Mouse (Mus musculus) MEL (cell line): ENCODE measurements at regions not wholly inside any gene's neighbourhood (a gene's known extent, or its start where the extent isn't known, plus 50 kb on each side); places are given as distances from the start of the nearest gene placed in this dataset.

Source experiments
- DNase-seq: peaks from one replicate; pipeline ENCODE4 v3.0.0; 2011; ENCODE audit warnings: low read depth, low spot score
- H3K27ac ChIP-seq: 2 replicates; pipeline ENCODE4 v1.5.1; 2012; ENCODE audit warnings: low read depth, mild to moderate bottlenecking, control low read depth, low read length, moderate library complexity; ENCODE audit not compliant: control insufficient read depth
- H3K27me3 ChIP-seq, 2 experiments: fragments of 150-350 bp in 1 of 2; sonication (generic) in 1 of 2; 2 replicates each; pipeline ENCODE4 v1.6.1; 2012; ENCODE audit warnings: low read length in 2 of 2, mild to moderate bottlenecking in 2 of 2, improper control_type of control experiment in 1 of 2, moderate library complexity in 1 of 2; ENCODE audit not compliant: insufficient read depth in 2 of 2, control insufficient read depth in 1 of 2
- H3K36me3 ChIP-seq, 2 experiments: 2 replicates each; pipeline ENCODE4 v1.6.1; 2012 to 2014; ENCODE audit warnings: low read length in 2 of 2, improper control_type of control experiment in 1 of 2, inconsistent platforms in 1 of 2, mild to moderate bottlenecking in 1 of 2; ENCODE audit not compliant: insufficient read depth in 2 of 2, control insufficient read depth in 1 of 2
- H3K4me1 ChIP-seq, 2 experiments: fragments of 150-350 bp in 1 of 2; sonication (generic) in 1 of 2; 2 replicates each; pipeline ENCODE4 v1.6.1; 2012; ENCODE audit warnings: low read length in 2 of 2, improper control_type of control experiment in 1 of 2, mild to moderate bottlenecking in 1 of 2; ENCODE audit not compliant: insufficient read depth in 2 of 2, control insufficient read depth in 1 of 2
- H3K4me3 ChIP-seq, 2 experiments: fragments of 150-350 bp in 1 of 2; sonication (generic) in 1 of 2; 2 replicates each; pipeline ENCODE4 v1.5.1; 2012; ENCODE audit warnings: low read depth in 2 of 2, low read length in 2 of 2, mild to moderate bottlenecking in 2 of 2, moderate library complexity in 2 of 2, control low read depth in 1 of 2, improper control_type of control experiment in 1 of 2; ENCODE audit not compliant: control insufficient read depth in 1 of 2, insufficient read depth in 1 of 2
- H3K79me2 ChIP-seq: 2 replicates; pipeline ENCODE4 v1.6.1; 2012; ENCODE audit warnings: mild to moderate bottlenecking, low read length, moderate library complexity; ENCODE audit not compliant: control insufficient read depth, poor library complexity, insufficient read depth
- H3K9ac ChIP-seq: 2 replicates; pipeline ENCODE4 v1.6.1; 2012; ENCODE audit warnings: low read depth, mild to moderate bottlenecking, control low read depth, low read length, moderate library complexity; ENCODE audit not compliant: control insufficient read depth, poor library complexity, severe bottlenecking
- H3K9me3 ChIP-seq: fragments of 150-350 bp; sonication (generic); replicated peaks from 2 replicates; pipeline ENCODE4 v1.6.1; 2012; ENCODE audit warnings: mild to moderate bottlenecking, low read length, improper control_type of control experiment, moderate library complexity; ENCODE audit not compliant: insufficient read depth
- BHLHE40 ChIP-seq: IDR thresholded peaks from 2 replicates; pipeline ENCODE4 v1.6.1; 2012; ENCODE audit warnings: low read depth, mild to moderate bottlenecking, inconsistent platforms, low read length, improper control_type of control experiment, borderline replicate concordance
- CHD1 ChIP-seq: IDR thresholded peaks from 2 replicates; pipeline ENCODE4 v1.6.1; 2012; ENCODE audit warnings: low read depth, mild to moderate bottlenecking, inconsistent platforms, low read length, improper control_type of control experiment
- CHD2 ChIP-seq: IDR thresholded peaks from 2 replicates; pipeline ENCODE4 v1.6.1; 2011; ENCODE audit warnings: low read length, improper control_type of control experiment
- CTCF ChIP-seq, 3 experiments: IDR thresholded peaks in 2 of 3; conservative IDR thresholded peaks in 1 of 3; 2 replicates each; pipeline ENCODE4 v1.5.1; 2011 to 2012; ENCODE audit warnings: low read length in 3 of 3, low read depth in 2 of 3, mild to moderate bottlenecking in 2 of 3, improper control_type of control experiment in 1 of 3, inconsistent platforms in 1 of 3, mixed read lengths in 1 of 3, moderate library complexity in 1 of 3; ENCODE audit not compliant: control insufficient read depth in 1 of 3, insufficient read depth in 1 of 3, poor library complexity in 1 of 3, severe bottlenecking in 1 of 3
- ELF1 ChIP-seq: IDR thresholded peaks from 2 replicates; pipeline ENCODE4 v1.6.1; 2014; ENCODE audit warnings: low read depth, mild to moderate bottlenecking, inconsistent platforms, low read length, improper control_type of control experiment, moderate library complexity
- ETS1 ChIP-seq: IDR thresholded peaks from 2 replicates; pipeline ENCODE4 v1.6.1; 2012; ENCODE audit warnings: low read depth, mild to moderate bottlenecking, inconsistent platforms, low read length, improper control_type of control experiment, moderate library complexity
- GABPA ChIP-seq: IDR thresholded peaks from 2 replicates; pipeline ENCODE4 v1.6.1; 2012; ENCODE audit warnings: low read depth, mild to moderate bottlenecking, inconsistent platforms, low read length, improper control_type of control experiment, moderate library complexity
- GATA1 ChIP-seq: IDR thresholded peaks from 2 replicates; pipeline ENCODE4 v1.6.1; 2011; ENCODE audit warnings: low read depth, low read length, improper control_type of control experiment
- JUND ChIP-seq: IDR thresholded peaks from 2 replicates; pipeline ENCODE4 v1.6.1; 2011; ENCODE audit warnings: low read depth, mild to moderate bottlenecking, improper control_type of control experiment, low read length
- KAT2A ChIP-seq: conservative IDR thresholded peaks from 2 replicates; pipeline ENCODE4 v1.6.1; 2012; ENCODE audit warnings: low read depth, low read length, improper control_type of control experiment, inconsistent platforms
- MAFK ChIP-seq: IDR thresholded peaks from 2 replicates; pipeline ENCODE4 v1.6.1; 2011; ENCODE audit warnings: low read depth, mild to moderate bottlenecking, low read length, improper control_type of control experiment, borderline replicate concordance
- MAX ChIP-seq: IDR thresholded peaks from 2 replicates; pipeline ENCODE4 v1.6.1; 2011; ENCODE audit warnings: low read length, improper control_type of control experiment
- MEF2A ChIP-seq: IDR thresholded peaks from 2 replicates; pipeline ENCODE4 v1.6.1; 2014; ENCODE audit warnings: low read depth, mild to moderate bottlenecking, inconsistent platforms, low read length, improper control_type of control experiment; ENCODE audit not compliant: poor library complexity, insufficient replicate concordance, severe bottlenecking; ENCODE audit errors: extremely low read depth
- MYB ChIP-seq: IDR thresholded peaks from 2 replicates; pipeline ENCODE4 v1.6.1; 2011; ENCODE audit warnings: mild to moderate bottlenecking, low read depth, low read length, improper control_type of control experiment
- MYC ChIP-seq: IDR thresholded peaks from 2 replicates; pipeline ENCODE4 v1.6.1; 2011; ENCODE audit warnings: low read depth, mild to moderate bottlenecking, low read length, improper control_type of control experiment, moderate library complexity
- NELFE ChIP-seq: IDR thresholded peaks from 2 replicates; pipeline ENCODE4 v1.6.1; 2011; ENCODE audit warnings: low read depth, low read length, improper control_type of control experiment
- POLR2AphosphoS2 ChIP-seq: IDR thresholded peaks from 2 replicates; pipeline ENCODE4 v1.6.1; 2011; ENCODE audit warnings: low read length, improper control_type of control experiment
- POLR2AphosphoS5 ChIP-seq: IDR thresholded peaks from 2 replicates; pipeline ENCODE4 v1.6.1; 2012; ENCODE audit warnings: low read depth, borderline replicate concordance, mild to moderate bottlenecking, inconsistent platforms, low read length, moderate library complexity, mixed read lengths
- RAD21 ChIP-seq: IDR thresholded peaks from 2 replicates; pipeline ENCODE4 v1.6.1; 2011; ENCODE audit warnings: mild to moderate bottlenecking, low read depth, low read length, improper control_type of control experiment
- RCOR1 ChIP-seq: IDR thresholded peaks from 2 replicates; pipeline ENCODE4 v1.6.1; 2012; ENCODE audit warnings: low read depth, mild to moderate bottlenecking, inconsistent platforms, low read length, improper control_type of control experiment
- SIN3A ChIP-seq: IDR thresholded peaks from 2 replicates; pipeline ENCODE4 v1.6.1; 2012; ENCODE audit warnings: low read length, improper control_type of control experiment, inconsistent platforms
- SMC3 ChIP-seq: IDR thresholded peaks from 2 replicates; pipeline ENCODE4 v1.6.1; 2011; ENCODE audit warnings: low read depth, low read length, improper control_type of control experiment
- UBTF ChIP-seq: IDR thresholded peaks from 2 replicates; pipeline ENCODE4 v1.6.1; 2012; ENCODE audit warnings: low read depth, mild to moderate bottlenecking, inconsistent platforms, low read length, improper control_type of control experiment, moderate library complexity, borderline replicate concordance; ENCODE audit not compliant: insufficient read depth
- USF1 ChIP-seq: IDR thresholded peaks from 2 replicates; pipeline ENCODE4 v1.6.1; 2014; ENCODE audit warnings: low read depth, mild to moderate bottlenecking, inconsistent platforms, low read length, improper control_type of control experiment, moderate library complexity
- USF2 ChIP-seq, 2 experiments: IDR thresholded peaks; 2 replicates each; pipeline ENCODE4 v1.6.1; 2011 to 2012; ENCODE audit warnings: improper control_type of control experiment in 2 of 2, low read length in 2 of 2, borderline replicate concordance in 1 of 2, inconsistent platforms in 1 of 2, low read depth in 1 of 2, mild to moderate bottlenecking in 1 of 2; ENCODE audit not compliant: insufficient read depth in 1 of 2
- ZC3H11A ChIP-seq: IDR thresholded peaks from 2 replicates; pipeline ENCODE4 v1.6.1; 2012; ENCODE audit warnings: low read depth, mild to moderate bottlenecking, inconsistent platforms, low read length, improper control_type of control experiment
- ZKSCAN1 ChIP-seq: IDR thresholded peaks from 2 replicates; pipeline ENCODE4 v1.6.1; 2012; ENCODE audit warnings: low read depth, mild to moderate bottlenecking, inconsistent platforms, low read length, improper control_type of control experiment, moderate library complexity
- ZMIZ1 ChIP-seq: IDR thresholded peaks from 2 replicates; pipeline ENCODE4 v1.6.1; 2012; ENCODE audit warnings: low read depth, mild to moderate bottlenecking, inconsistent platforms, low read length, improper control_type of control experiment, moderate library complexity
- ZNF384 ChIP-seq: IDR thresholded peaks from 2 replicates; pipeline ENCODE4 v1.6.1; 2012; ENCODE audit warnings: low read depth, mild to moderate bottlenecking, inconsistent platforms, low read length, improper control_type of control experiment

GRCm38 (mm10) chr3:103496683-103497082 lies 78.3 kb upstream of the Syt6 start:
- no peak for DNase-seq
- H3K27me3 ChIP-seq = no peaks in the 10 kb centered on the region; a peak in 1 of 4 replicates
- H3K9ac ChIP-seq = no peak overlapping the region
- H3K9me3 ChIP-seq = no peaks in the 10 kb centered on the region
- no peak overlapping the region for H3K4me3 ChIP-seq
- H3K27ac ChIP-seq = no peak overlapping the region
- TF ChIP-seq SMC3 (no peak), ZC3H11A (no peak), MYC (no peak), MAFK (no peak), KAT2A (no peak), POLR2AphosphoS5 (no peak), UBTF (no peak), CHD1 (no peak), ETS1 (no peak), BHLHE40 (no peak), JUND (no peak), CHD2 (no peak), ZMIZ1 (no peak), MEF2A (no peak), NELFE (no peak), POLR2AphosphoS2 (no peak)
- TF ChIP-seq, all 39 proteins: peak for 0
- Histone ChIP-seq H3K36me3 (no peaks in the 10 kb centered on the region), H3K4me1 (no peaks in the 10 kb centered on the region), H3K79me2 (no peaks in the 10 kb centered on the region)

- Histone ChIP-seq H3K9me3 (no peaks in the 10 kb centered on the region), H3K36me3 (no peaks in the 10 kb centered on the region), H3K4me3 (no peak overlapping the region), H3K27ac (no peak overlapping the region), H3K9ac (no peak overlapping the region), H3K79me2 (no peaks in the 10 kb centered on the region), H3K27me3 (no peaks in the 10 kb centered on the region; a peak in 1 of 4 replicates), H3K4me1 (no peaks in the 10 kb centered on the region)
- DNase-seq = no peak
- TF ChIP-seq USF2 (IDR thresholded peaks at IDR 0.05; ENCODE audit: borderline replicate concordance in 1 of 2, insufficient read depth in 1 of 2, low read depth in 1 of 2, low read length in 2 of 2) = no peak
- no peak for TF ChIP-seq RCOR1
- no peak for TF ChIP-seq CTCF (IDR thresholded peaks at IDR 0.05 in 2 of 3, conservative IDR thresholded peaks at IDR 0.05 in 1 of 3; ENCODE audit: control insufficient read depth in 1 of 3, insufficient read depth in 1 of 3, low read depth in 2 of 3, low read length in 3 of 3, poor library complexity in 1 of 3, severe bottlenecking in 1 of 3)
- no peak for TF ChIP-seq ETS1
- TF ChIP-seq ZMIZ1 = no peak
- TF ChIP-seq MAX = no peak
- no peak for TF ChIP-seq RAD21
- TF ChIP-seq GATA1 = no peak
- no peak for TF ChIP-seq MYC
- TF ChIP-seq MYB = no peak
- TF ChIP-seq ELF1 = no peak
- TF ChIP-seq ZKSCAN1 = no peak
- TF ChIP-seq ZNF384 = no peak
- no peak for TF ChIP-seq GABPA
- TF ChIP-seq USF1 = no peak
- no peak for TF ChIP-seq SIN3A
Measured at GRCm38 (mm10) chr3:103497696-103498095, 77.3 kb upstream of the Syt6 start.
